Mouse (Mus musculus) kidney, postnatal 14 days (tissue): ENCODE results near the gene Cdk17.
"Not testable (repeated sequence)": the region's sequence is repeated elsewhere in the genome, so short reads cannot be mapped to it uniquely, and the experiment has no call there.

Experiments used
- DNase-seq: peaks from one replicate; pipeline ENCODE4 v3.0.0; 2022; ENCODE audit warnings: mixed read lengths

The Cdk17 gene

GRCm38 (mm10) chr10:93143285-93143985, 17.2 kb upstream of the Cdk17 start:
- DNase-seq: no peak

- no peak for DNase-seq
These were observed 16.7 kb upstream of the Cdk17 start for GRCm38 (mm10) chr10:93143986-93144314.

- no peak for DNase-seq
These were observed 16.1 kb upstream of the Cdk17 start for GRCm38 (mm10) chr10:93144579-93144978.

- DNase-seq: no peak
These were observed 15.6 kb upstream of the Cdk17 start for GRCm38 (mm10) chr10:93145088-93145487.

- DNase-seq: no peak
These were observed 14.1 kb upstream of the Cdk17 start for GRCm38 (mm10) chr10:93146601-93147000.

- DNase-seq: no peak
These were observed 13.0 kb upstream of the Cdk17 start for GRCm38 (mm10) chr10:93147691-93148090.

- DNase-seq: no peak
These were observed 11.1 kb upstream of the Cdk17 start for GRCm38 (mm10) chr10:93149597-93149996.

GRCm38 (mm10) chr10:93151775-93152174, 8.9 kb upstream of the Cdk17 start:
- DNase-seq: no peak

GRCm38 (mm10) chr10:93152698-93153097, 8.0 kb upstream of the Cdk17 start:
- DNase-seq: no peak

GRCm38 (mm10) chr10:93153404-93153803, 7.3 kb upstream of the Cdk17 start:
- DNase-seq: not testable (repeated sequence)

GRCm38 (mm10) chr10:93159651-93160496, 801 bp upstream of the Cdk17 start:
- no peak for DNase-seq

GRCm38 (mm10) chr10:93160497-93160806, 223 bp upstream of the Cdk17 start:
- DNase-seq: peak; percentile 92

- peak; percentile 75 for DNase-seq
These were observed 1.0 kb downstream of the Cdk17 start for GRCm38 (mm10) chr10:93161511-93162275.

- no peak for DNase-seq
These were observed 1.7 kb downstream of the Cdk17 start for GRCm38 (mm10) chr10:93162276-93162971.

- no peak for DNase-seq
These were observed 2.4 kb downstream of the Cdk17 start for GRCm38 (mm10) chr10:93162972-93163660.

- no peak for DNase-seq
These were observed 3.2 kb downstream of the Cdk17 start for GRCm38 (mm10) chr10:93163711-93164488.

- no peak for DNase-seq
These were observed 5.0 kb downstream of the Cdk17 start for GRCm38 (mm10) chr10:93165416-93166381.

- DNase-seq: no peak
These were observed 5.7 kb downstream of the Cdk17 start for GRCm38 (mm10) chr10:93166382-93166769.

GRCm38 (mm10) chr10:93167311-93167710, 6.6 kb downstream of the Cdk17 start:
- DNase-seq: no peak

GRCm38 (mm10) chr10:93168067-93168466, 7.4 kb downstream of the Cdk17 start:
- DNase-seq: no peak
